Mouse (Mus musculus) brain, embryonic 14.5 days (tissue): Measurements from ENCODE around the gene Cxcr5. TPM values are rescaled to one million over a fixed set of nuclear protein-coding genes. Genes with fewer than 3 reads are reported as not detected.

Source experiments
- DNase-seq: peaks from one replicate; pipeline ENCODE4 v3.0.0-alpha.2; 2011; ENCODE audit warnings: low read depth
- CTCF ChIP-seq: fragments of 200-500 bp; IDR thresholded peaks from 2 replicates; pipeline ENCODE4 v1.5.1; 2012; ENCODE audit warnings: inconsistent platforms, mild to moderate bottlenecking, moderate library complexity, borderline replicate concordance; ENCODE audit not compliant: insufficient read depth, insufficient read length; ENCODE audit errors: extremely low read depth
- POLR2A ChIP-seq: fragments of 200-500 bp; IDR thresholded peaks from 2 replicates; pipeline ENCODE4 v1.6.1; 2012; ENCODE audit warnings: mild to moderate bottlenecking, inconsistent platforms, borderline replicate concordance; ENCODE audit not compliant: poor library complexity, insufficient read depth, insufficient read length, severe bottlenecking; ENCODE audit errors: extremely low read depth
- polyA plus RNA-seq: library from polyadenylated mRNA; depleted of rRNA; stranded (reverse); fragments of >200 nt; gene quantifications from 2 replicates; pipeline ENCODE4 v1.2.3, GENCODE M21; 2012

The Cxcr5 gene
- polyA plus RNA-seq, 1 experiment, result 0.04 TPM

DNA sequence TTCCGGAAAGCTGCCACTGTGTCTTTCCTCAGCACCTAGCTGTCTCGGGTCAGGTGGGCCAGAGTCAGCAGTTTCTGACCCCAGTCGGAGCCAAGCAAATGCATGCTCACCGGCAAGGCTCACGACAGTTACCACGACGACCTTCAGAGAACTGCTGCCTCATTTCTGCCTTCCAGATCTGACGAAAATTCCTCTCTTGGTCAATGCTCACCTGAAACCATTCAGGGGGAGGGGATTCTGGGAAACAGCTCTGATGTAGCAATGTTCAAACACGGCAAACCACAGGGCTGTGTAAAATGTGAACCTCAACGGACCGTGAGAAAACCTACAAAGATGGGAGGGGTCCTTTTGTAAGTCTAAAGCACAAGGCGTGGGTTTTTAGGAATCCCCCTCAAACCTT, 1.3 kb upstream of the Cxcr5 start:
- no peak for DNase-seq
- TF ChIP-seq POLR2A (no peak), CTCF (no peak)

- no peak for TF ChIP-seq POLR2A
- no peak for TF ChIP-seq CTCF
- DNase-seq, result no peak
These were observed 9.5 kb downstream of the Cxcr5 start for GRCm38 (mm10) chr9:44552161-44552560.

GRCm38 (mm10) chr9:44551138-44551537, 10.5 kb downstream of the Cxcr5 start:
- no peak for TF ChIP-seq POLR2A
- DNase-seq, result no peak

GRCm38 (mm10) chr9:44548412-44549152, 13.1 kb downstream of the Cxcr5 start:
- DNase-seq, result no peak
- TF ChIP-seq POLR2A (no peak), CTCF (no peak)

DNA sequence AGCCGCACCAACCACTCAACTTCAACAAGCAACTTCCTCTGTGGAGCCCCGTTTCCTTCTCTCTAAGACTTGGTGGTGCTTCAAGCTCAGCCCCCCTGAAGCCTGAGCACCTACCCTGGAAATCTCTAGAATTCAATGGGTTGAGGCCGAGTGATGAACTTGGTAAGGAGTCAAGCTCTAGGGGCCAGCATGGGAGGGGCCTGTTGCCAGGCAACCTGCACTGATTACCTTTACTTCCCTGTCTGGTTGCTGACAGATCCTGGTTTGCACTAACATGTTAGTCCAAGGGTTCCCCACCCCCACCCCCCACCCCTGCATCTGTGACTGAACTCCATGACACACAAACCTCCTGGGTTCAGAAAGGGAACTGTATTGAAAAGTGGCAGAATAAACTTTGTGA, 16.7 kb downstream of the Cxcr5 start:
- no peak for DNase-seq
- TF ChIP-seq CTCF (no peak), POLR2A (no peak)

DNA sequence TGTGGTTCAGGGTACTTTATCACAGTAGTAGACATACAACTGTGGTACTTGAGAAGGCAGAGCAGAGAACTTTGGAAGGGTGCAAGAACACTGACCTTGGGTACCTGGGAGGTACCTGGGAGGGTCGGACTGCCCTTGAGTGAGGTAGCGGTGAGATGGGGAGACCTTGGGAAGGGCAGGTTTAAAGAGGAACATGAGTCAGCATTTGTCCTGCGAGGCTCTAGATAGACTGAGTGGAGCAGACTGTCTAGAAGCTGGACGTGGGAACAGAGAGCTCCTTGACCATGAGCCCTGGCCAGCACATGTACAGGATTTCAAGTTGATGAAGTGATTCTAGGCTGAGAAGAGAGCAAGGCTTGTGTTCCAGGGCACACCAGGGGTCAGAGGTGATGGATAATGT, 19.3 kb downstream of the Cxcr5 start:
- no peak for DNase-seq
- TF ChIP-seq POLR2A, result no peak
- no peak for TF ChIP-seq CTCF

DNA sequence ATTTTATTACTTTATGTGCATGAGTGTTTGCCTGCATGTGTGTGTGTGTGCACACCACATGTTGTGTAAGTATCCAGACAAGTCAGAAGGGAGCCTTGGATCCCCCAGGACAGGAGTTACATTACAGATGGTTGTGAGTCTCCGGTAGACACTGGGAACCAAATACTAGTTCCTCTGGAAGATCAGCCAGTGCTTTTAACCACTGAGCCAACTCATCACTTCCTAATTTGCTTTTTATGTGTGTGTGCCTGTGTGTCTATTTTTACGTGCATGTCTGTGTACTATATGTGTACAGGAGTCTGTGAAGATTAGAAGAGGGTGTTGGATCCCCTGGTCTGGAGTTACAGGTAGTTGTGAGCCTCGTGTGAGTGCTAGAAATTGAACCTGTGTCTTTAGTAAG, 21.0 kb downstream of the Cxcr5 start:
- TF ChIP-seq CTCF (no peak), POLR2A (no peak)
- no peak for DNase-seq

DNA sequence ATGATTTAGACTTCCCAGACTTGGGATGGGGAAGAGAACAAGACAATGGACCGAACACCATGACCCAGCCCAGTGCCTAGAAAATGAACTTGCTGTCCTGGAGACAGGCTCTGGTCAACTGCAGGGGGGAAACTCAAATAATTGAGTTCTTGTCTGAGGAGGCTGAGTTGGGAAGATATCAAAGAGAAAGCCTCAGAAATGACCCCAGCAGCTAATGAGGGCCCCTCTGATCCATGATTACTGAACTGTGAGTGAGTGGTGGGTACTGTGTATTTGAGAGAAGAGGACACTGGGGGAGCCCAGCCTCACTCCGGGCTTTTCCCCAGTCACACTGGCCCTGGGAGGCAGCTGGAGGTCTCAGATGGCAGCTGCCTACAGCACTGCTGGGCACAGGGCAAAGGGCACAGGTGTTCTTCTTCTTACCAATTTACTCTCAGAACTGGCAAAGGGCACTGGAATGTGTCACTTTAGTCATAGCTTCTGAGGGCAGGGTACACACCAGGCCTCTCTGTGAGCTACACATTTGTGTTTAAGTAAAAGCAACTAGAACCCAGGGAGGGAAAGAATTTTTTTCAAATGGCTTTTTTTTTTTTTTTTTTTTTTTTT, 21.8 kb downstream of the Cxcr5 start:
- no peak for TF ChIP-seq POLR2A
- TF ChIP-seq CTCF, result no peak

DNA sequence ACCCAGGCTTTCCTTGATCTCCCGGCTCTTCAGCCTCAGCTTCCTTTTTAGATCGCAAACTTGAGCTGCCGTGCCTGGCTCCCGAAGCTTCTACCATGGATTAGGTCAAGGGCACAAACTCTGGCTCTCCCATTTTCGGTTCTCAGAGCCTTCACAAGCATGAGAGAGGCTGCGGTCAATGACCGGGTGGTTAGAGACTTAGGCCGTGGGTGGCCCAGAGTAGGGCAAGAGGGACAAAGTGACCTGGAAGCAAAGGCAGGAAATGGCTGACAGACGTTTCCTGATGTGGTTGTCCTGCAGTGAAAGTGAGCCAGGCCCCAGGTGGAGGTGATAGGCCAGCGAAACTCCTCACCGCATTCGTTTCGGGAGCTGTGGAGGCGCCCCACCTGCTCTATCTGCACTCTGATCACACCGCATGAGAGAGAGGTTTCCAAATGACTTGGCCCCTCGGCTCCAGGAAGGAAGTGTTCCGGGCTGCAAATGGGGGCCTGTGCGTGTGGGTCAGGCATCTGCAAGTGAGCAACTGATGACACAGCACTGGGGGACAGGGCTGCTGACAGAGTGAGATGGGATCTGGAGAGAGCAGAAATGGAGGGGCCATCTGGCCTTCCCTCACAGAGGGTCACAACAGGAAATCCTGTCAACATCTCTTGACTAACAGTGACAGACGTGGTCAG, 23.9 kb downstream of the Cxcr5 start:
- DNase-seq, result no peak
- TF ChIP-seq POLR2A, result no peak
- TF ChIP-seq CTCF, result no peak

More for the DNA sequence above, 21.8 kb downstream of the Cxcr5 start:
- DNase-seq, result no peak

DNA sequence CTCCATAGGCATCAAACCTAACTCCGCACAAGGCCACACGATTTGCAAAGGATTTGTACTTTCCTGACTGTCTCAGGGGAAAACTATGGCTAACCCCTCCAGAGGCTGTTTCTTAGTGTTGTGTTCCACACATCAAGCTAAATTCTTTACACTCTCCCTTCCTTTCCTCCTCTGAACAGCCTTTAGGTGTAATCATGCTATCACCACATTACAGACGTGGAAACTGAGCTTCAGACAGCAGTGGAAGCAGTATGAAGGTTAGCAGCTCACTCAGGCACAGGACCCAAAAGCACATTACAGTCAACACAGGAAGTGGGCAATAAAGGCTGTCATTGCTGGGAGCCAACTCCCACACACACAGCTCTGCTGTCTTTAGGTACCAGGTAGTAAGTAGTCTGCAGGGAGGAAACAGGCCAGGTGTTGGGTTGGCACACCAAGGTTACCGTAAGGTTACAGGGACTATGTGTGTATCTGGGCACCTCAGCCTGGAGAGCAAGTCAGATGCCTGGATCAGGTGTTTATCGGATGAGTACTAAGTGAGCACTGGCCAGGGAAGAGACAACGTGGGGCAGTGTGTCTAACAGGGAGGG, 28.6 kb downstream of the Cxcr5 start:
- no peak for TF ChIP-seq CTCF
- no peak for TF ChIP-seq POLR2A
- DNase-seq, result no peak

- no peak for DNase-seq
- TF ChIP-seq CTCF (no peak), POLR2A (no peak)
These were observed 33.3 kb downstream of the Cxcr5 start for GRCm38 (mm10) chr9:44528340-44528739.

GRCm38 (mm10) chr9:44526337-44527112, 35.2 kb downstream of the Cxcr5 start:
- TF ChIP-seq CTCF (no peak), POLR2A (no peak)
- no peak for DNase-seq

GRCm38 (mm10) chr9:44525589-44525988, 36.1 kb downstream of the Cxcr5 start:
- no peak for DNase-seq
- TF ChIP-seq CTCF (no peak), POLR2A (no peak)
